Mouse (Mus musculus) heart, embryonic 16.5 days (tissue): ENCODE measurements around the gene Pxmp4. TPM values are rescaled to one million over a fixed set of nuclear protein-coding genes. Genes with fewer than 3 reads are reported as not detected.

Experiments
- ATAC-seq: fragments of 200-750 bp; cut with Nextera tagmentation; replicated peaks from 2 replicates; pipeline ENCODE4 v1.8.0; 2017; ENCODE audit warnings: moderate number of reproducible peaks; ENCODE audit not compliant: insufficient read depth, low FRiP score; ENCODE audit errors: extremely low read depth
- H3K27ac ChIP-seq: fragments of 300-500 bp; sonication (generic); 2 replicates; pipeline ENCODE4 v1.5.1; 2014; ENCODE audit warnings: mild to moderate bottlenecking, low read length, control low read depth, moderate library complexity
- H3K27me3 ChIP-seq: fragments of 300-500 bp; sonication (generic); 2 replicates; pipeline ENCODE4 v1.6.1; 2014; ENCODE audit warnings: low read length, mixed read lengths; ENCODE audit not compliant: control insufficient read depth, insufficient read depth
- H3K36me3 ChIP-seq: fragments of 300-500 bp; sonication (generic); 2 replicates; pipeline ENCODE4 v1.6.1; 2014; ENCODE audit not compliant: control insufficient read depth, insufficient read depth
- H3K4me1 ChIP-seq: fragments of 300-500 bp; sonication (generic); 2 replicates; pipeline ENCODE4 v1.6.1; 2014; ENCODE audit warnings: low read length, mixed read lengths; ENCODE audit not compliant: control insufficient read depth, insufficient read depth
- H3K4me2 ChIP-seq: fragments of 300-500 bp; sonication (generic); 2 replicates; pipeline ENCODE4 v1.6.1; 2014; ENCODE audit warnings: low read depth, mild to moderate bottlenecking, control low read depth, low read length
- H3K4me3 ChIP-seq: fragments of 300-500 bp; sonication (generic); 2 replicates; pipeline ENCODE4 v1.5.1; 2014; ENCODE audit warnings: mild to moderate bottlenecking, control low read depth, low read length
- H3K9ac ChIP-seq: fragments of 300-500 bp; sonication (generic); 2 replicates; pipeline ENCODE4 v1.6.1; 2014; ENCODE audit warnings: low read length, control low read depth
- H3K9me3 ChIP-seq: fragments of 300-500 bp; sonication (generic); replicated peaks from 2 replicates; pipeline ENCODE4 v1.6.1; 2016; ENCODE audit warnings: low read length; ENCODE audit not compliant: control insufficient read depth
- WGBS: fragments of 180-500 bp; shearing (Covaris S2); extraction: QIAGEN DNeasy Blood & Tissue Kit; methylation state at CpG from one replicate; pipeline ENCODE4 v1.1.7; 2014; 5-methylcytosine and 5-hydroxymethylcytosine counted together
- polyA plus RNA-seq: library from polyadenylated mRNA; unstranded; fragments of >200 nt; fragmentation: Nextera tagmentation; extraction: Ambion mirVana; gene quantifications from 2 replicates; pipeline ENCODE4 v1.2.1, GENCODE M21; 2015

The Pxmp4 gene
- polyA plus RNA-seq, 1 experiment from 2014 or later: 28.2 TPM

DNA sequence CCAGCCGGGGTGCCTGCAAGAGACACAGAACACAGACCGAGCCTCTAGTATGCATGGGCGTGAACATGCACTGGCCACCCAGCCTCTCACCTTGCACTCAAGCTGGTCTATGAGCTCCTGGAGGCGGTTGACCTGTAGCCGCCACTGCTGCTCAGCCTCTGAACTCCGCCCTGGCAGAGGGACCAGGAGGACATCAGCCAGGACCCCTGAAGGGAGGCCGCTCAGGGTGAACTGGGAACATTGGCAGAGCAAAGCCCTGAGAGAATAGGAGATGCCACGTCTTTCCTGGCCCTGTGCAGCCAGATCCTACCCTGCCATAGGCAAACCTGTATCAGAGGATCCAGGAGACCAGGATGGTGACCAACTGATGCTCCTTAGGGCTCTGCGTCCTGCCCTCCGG lies 56.8 kb downstream of the Pxmp4 start, which contains the start of gene 1700003F12Rik:
TSS of gene 1700003F12Rik (plus strand) at position 375 of the 400 bp plus-strand sequence.
- H3K4me2 ChIP-seq: no peak within 1 kb of the TSS
- WGBS: 93% methylated on average over 10 of the region's 10 CpGs
- no peak within 1 kb of the TSS for H3K9ac ChIP-seq
- H3K4me1 ChIP-seq: peaks cover 14% of the 10 kb centered on the region
- H3K9me3 ChIP-seq: no peaks in the 10 kb centered on the region
- no peaks in the 10 kb centered on the region for H3K36me3 ChIP-seq
- peaks cover 14% of the 10 kb centered on the region for H3K27me3 ChIP-seq
- ATAC-seq: no peak
- no peak within 1 kb of the TSS for H3K4me3 ChIP-seq
- H3K27ac ChIP-seq: no peak within 1 kb of the TSS

DNA sequence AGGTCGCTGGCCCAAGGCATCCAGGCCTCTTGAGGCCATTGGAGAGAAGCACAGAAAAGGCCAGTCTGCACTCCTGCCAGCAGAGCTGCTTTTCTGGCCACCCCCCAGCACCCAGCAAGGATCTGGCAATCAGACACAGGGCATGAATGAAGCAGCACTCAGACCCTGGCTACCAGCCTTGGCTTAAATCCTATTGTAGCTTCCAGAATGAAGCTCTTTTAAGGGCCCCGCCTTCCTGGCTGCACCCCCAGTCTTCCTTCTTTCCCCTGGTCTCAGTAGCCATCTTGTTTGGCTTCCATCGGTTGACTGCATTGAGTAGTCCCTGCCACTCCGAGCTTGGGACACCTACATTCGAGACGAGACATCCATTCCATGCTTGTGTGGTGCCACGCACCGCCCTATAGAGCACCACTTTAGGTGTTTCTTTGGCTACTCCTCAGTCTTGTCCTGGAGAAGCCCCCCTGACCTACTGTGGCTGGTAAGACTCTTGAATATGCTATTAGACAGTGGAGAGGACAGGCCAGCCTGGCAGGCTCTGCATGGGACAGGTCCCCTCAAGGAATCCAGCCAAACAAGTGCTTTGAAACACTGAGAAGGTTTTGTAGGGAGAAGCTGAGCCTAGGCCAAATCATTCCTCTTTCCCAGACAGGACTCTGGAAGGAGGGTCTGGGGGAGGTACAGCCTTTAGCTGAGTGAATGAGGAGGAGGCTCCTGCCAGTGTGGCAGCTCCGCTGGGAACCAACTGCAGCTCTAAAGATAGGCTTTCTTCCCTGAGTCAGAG lies 59.8 kb downstream of the Pxmp4 start:
- no peak overlapping the region for H3K9ac ChIP-seq
- no peaks in the 10 kb centered on the region; the same call in 1 of the 2 replicates for H3K36me3 ChIP-seq
- ATAC-seq: no peak
- H3K9me3 ChIP-seq: peaks cover 5% of the 10 kb centered on the region
- 80% methylated on average over 9 of the region's 9 CpGs for WGBS
- peaks cover 7% of the 10 kb centered on the region for H3K4me1 ChIP-seq
- H3K27me3 ChIP-seq: no peaks in the 10 kb centered on the region
- H3K4me3 ChIP-seq: no peak overlapping the region
- no peak overlapping the region for H3K4me2 ChIP-seq
- peak overlapping the region; percentile 9; the same call in 1 of the 2 replicates for H3K27ac ChIP-seq

DNA sequence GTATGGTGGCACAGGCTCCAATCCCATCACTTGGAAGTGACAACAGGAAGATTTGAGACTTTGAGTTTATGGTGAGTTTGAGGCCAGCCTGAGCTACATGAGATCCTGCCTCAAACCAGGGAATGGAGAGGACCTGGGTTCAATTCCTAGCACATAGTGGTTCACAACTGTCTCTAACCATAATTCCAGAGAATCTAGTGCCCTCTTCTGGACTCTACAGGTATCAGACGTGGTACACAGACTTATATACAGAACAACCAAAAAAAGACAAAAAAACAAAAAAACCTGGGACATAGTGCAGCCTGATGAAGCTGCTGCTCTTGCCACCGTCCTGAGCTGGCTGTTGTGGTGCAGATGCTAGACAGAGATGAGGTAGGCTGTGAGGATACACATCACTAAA lies 61.9 kb downstream of the Pxmp4 start:
- no peak for ATAC-seq
- Histone ChIP-seq H3K27ac (no peak overlapping the region), H3K27me3 (no peaks in the 10 kb centered on the region), H3K4me3 (no peak overlapping the region), H3K4me1 (peaks cover 12% of the 10 kb centered on the region), H3K9ac (no peak overlapping the region), H3K4me2 (no peak overlapping the region), H3K9me3 (peaks cover 5% of the 10 kb centered on the region), H3K36me3 (no peaks in the 10 kb centered on the region; the same call in none of the 2 replicates)
- WGBS: 79% methylated on average over 2 of the region's 2 CpGs

DNA sequence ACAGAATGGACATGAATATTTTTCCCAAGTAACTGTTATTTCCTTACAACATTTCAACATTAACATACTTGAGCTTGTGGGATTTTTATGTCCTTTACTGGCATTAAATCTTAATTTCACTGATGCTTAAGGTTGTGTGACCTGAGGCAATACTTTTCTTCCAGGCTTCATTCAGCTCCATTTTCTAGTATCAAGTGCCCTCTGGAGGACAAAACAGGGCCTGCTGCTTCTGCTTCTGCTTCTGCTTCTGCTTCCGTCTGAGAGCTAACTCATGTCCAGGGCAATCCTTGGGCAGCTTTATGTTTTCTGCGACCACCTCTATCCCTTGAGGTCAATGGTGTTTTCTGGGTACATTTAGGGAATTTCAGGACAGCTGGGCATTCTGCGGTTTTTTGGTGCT lies 63.8 kb downstream of the Pxmp4 start:
- Histone ChIP-seq H3K27ac (no peak overlapping the region), H3K9me3 (peaks cover 5% of the 10 kb centered on the region), H3K36me3 (peaks cover 10% of the 10 kb centered on the region), H3K4me1 (peaks cover 16% of the 10 kb centered on the region), H3K27me3 (no peaks in the 10 kb centered on the region), H3K4me2 (no peak overlapping the region), H3K9ac (no peak overlapping the region), H3K4me3 (no peak overlapping the region)
- WGBS: 69% methylated on average over 3 of the region's 3 CpGs
- no peak for ATAC-seq

DNA sequence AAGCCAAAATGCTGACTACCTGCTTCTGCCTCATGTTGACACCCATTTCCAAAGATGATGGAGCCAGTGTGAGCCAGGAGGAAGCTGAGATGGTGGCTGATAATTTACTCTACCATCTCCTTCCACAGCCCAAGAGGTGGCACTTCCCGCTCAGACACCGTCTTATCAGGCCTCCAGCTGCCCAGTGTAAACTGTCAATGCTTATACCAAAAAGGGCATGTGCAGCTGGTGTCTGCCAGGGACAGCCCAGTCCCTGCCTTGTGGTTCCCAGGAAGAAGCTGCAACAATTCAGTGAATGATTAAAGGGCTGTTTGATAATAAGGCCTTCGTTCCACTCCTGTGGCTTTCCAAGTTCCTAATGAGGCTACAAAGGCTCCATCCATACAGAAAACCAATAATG lies 64.8 kb downstream of the Pxmp4 start:
- no peak for ATAC-seq
- no peak overlapping the region for H3K9ac ChIP-seq

DNA sequence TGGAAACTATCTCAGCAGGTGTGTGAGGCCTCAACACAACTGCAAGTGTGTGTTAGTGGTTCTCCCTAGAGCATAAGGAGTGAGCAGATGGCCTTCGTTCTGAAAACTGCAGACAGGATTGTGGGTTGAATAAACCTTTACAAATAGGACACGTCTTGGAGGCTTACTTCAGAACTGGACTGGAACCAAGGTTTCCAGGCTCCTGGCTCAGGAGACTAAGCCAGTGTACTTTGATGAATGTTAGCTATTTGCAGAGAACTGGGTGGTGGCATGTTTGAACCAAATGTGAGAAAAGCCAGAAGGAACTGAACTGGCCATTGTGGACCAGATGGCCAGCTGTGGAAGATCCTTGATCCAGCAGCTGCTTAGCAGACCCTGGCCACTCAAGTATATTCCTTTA lies 65.2 kb downstream of the Pxmp4 start:
- ATAC-seq: no peak
- Histone ChIP-seq H3K9me3 (peaks cover 5% of the 10 kb centered on the region), H3K4me3 (no peak overlapping the region), H3K27me3 (no peaks in the 10 kb centered on the region), H3K27ac (no peak overlapping the region), H3K36me3 (peaks cover 15% of the 10 kb centered on the region), H3K4me2 (no peak overlapping the region), H3K4me1 (peaks cover 16% of the 10 kb centered on the region), H3K9ac (no peak overlapping the region)
- 44% methylated on average over 2 of the region's 2 CpGs for WGBS

More for the DNA sequence above, 64.8 kb downstream of the Pxmp4 start:
- peaks cover 16% of the 10 kb centered on the region for H3K4me1 ChIP-seq
- H3K27me3 ChIP-seq: no peaks in the 10 kb centered on the region
- no peak overlapping the region for H3K4me2 ChIP-seq
- H3K4me3 ChIP-seq: no peak overlapping the region
- WGBS: 32% methylated on average over 3 of the region's 3 CpGs
- no peak overlapping the region for H3K27ac ChIP-seq
- peaks cover 13% of the 10 kb centered on the region for H3K36me3 ChIP-seq
- H3K9me3 ChIP-seq: peaks cover 5% of the 10 kb centered on the region

Other genes with a start within 250 kb of the Pxmp4 start
- 15.4 and 20.0 TPM in 2 replicates for gene Cdk5rap1, start 230.7 kb downstream of the Pxmp4 start, polyA plus RNA-seq
- 57.8 and 61.8 TPM in 2 replicates for gene Snta1, start 195.6 kb downstream of the Pxmp4 start, polyA plus RNA-seq
- 28.5 and 29.7 TPM in 2 replicates for gene Cbfa2t2, start 167.2 kb downstream of the Pxmp4 start, polyA plus RNA-seq
- 0.67 and 0.71 TPM in 2 replicates for gene 1700003F12Rik, start 56.6 kb downstream of the Pxmp4 start, polyA plus RNA-seq
- gene Actl10, start 51.9 kb downstream of the Pxmp4 start, polyA plus RNA-seq: 0.16 and 0.19 TPM in 2 replicates
- gene Necab3, start 44.8 kb downstream of the Pxmp4 start, polyA plus RNA-seq: 1.7 and 2.8 TPM in 2 replicates
- gene E2f1, start 33.8 kb downstream of the Pxmp4 start, polyA plus RNA-seq: 18.9 and 22.1 TPM in 2 replicates
- gene Zfp341, start 9.6 kb upstream of the Pxmp4 start, polyA plus RNA-seq: 0.45 and 0.74 TPM in 2 replicates
- gene 4930519P11Rik, start 9.7 kb upstream of the Pxmp4 start, polyA plus RNA-seq: not detected in 2 replicates
- 22.5 and 23.0 TPM in 2 replicates for gene Chmp4b, start 48.0 kb upstream of the Pxmp4 start, polyA plus RNA-seq
- gene Gm14214, start 166.3 kb upstream of the Pxmp4 start, polyA plus RNA-seq: not detected in 2 replicates
- gene Raly, start 187.4 kb upstream of the Pxmp4 start, polyA plus RNA-seq: 29.0 and 36.6 TPM in 2 replicates
- gene a, start 187.7 kb upstream of the Pxmp4 start, polyA plus RNA-seq: 0.65 and 0.93 TPM in 2 replicates